Mouse (Mus musculus) left cerebral cortex, postnatal 10 days (tissue): ENCODE results near the gene Plcxd2. TPM values are rescaled to one million over a fixed set of nuclear protein-coding genes. Genes with fewer than 3 reads are reported as not detected.
A peak's percentile ranks its signal among the peaks of the same experiment; 100 is the strongest.

Source experiments
- DNase-seq, 2 experiments: peaks; one replicate each; pipeline ENCODE4 v3.0.0; 2021 to 2022; ENCODE audit warnings: low spot score in 2 of 2, mixed read lengths in 1 of 2; ENCODE audit errors: extremely low spot score in 1 of 2
- intact Hi-C: fragments of 180-260 bp; cut with DNase I; formaldehyde crosslinking; loops from one replicate; pipeline ENCODE4 v1.15.1; 2025
- total RNA-seq, 2 experiments: library from RNA; stranded (reverse); gene quantifications; 2 replicates each; pipeline ENCODE4 v1.2.3; 2021

Gene Plcxd2
- total RNA-seq, 2 experiments from 2014 or later: 105 to 117 TPM

DNA sequence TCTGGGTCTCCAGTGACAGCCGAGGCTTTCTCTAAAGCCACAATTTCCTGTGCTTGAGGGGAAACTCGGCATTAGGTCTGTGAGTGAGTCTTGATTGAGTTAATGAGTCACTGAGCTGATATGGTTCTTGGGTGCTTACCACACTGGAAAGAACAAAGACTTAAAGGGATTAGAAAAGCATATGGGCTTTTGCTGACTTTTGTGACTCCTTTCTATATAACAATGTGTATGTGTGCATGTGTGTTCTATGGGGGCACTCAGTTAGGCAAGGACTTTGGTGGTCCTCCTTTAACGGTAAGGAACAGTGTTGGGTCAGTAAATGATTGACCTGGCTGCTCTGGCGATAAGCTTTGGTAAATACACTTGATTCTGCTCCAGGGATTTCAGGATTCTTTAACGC is 57.5 kb downstream of the Plcxd2 start:
- no peak for DNase-seq
- intact Hi-C loops: no loop called here

DNA sequence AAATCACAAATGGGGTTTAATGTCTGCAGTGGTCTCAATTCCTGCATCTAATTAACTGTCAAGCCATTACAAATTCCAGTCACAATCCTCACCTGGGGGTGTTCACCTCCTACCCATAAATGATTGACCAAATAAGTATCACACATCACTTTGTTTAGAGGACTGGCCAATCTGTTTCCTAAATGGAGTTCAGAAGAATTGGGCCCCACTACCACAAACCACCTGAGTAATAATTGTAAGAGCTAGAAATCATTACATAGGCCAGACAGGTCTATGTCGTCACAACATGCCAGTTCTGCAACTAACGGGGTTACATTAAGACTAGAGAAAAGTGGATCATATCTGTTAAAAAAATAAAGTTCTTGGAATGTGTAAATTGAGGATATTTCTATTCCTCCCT is 58.0 kb downstream of the Plcxd2 start:
- no peak for DNase-seq
- intact Hi-C loops: no loop called here

DNA sequence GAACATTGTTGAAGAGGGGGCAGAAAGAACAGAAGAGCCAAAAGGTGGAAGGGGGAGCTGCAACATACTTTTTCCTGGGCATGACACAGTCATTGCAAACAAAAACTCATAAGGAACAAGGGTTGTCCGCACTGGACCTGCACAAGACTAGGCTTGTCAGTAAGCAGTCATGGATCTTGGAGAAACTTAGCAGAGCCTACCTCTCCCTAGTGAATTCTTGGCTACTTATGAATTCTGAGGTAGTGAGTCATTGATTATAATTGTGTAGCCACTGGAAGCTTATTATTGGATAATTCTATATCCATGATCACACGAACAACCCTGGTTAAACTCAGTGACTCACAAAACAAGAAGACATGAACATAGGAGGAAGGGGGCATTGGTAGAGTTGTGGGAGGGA is 63.7 kb downstream of the Plcxd2 start:
- intact Hi-C loops: no loop called here

DNA sequence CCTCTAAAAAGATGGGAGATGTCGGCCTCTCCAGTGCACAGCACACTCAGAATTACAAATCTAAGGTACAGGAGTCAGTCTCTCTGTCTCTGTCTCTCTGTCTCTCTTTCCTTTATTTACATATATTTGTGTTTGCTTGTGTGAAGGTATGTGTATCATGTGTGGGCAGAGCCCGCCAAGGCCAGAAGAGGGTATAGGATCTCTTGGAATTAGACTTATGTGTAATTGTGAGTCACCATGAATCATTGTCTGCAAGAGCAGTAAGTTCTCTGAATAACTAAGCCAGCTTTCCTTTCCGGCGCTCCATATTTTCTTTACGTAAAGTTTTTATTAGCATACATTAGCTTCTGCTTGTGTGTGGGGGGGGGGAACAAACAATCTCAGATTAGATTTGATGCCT is 64.4 kb downstream of the Plcxd2 start:
- no peak for DNase-seq
- intact Hi-C loops: no loop called here

More for the DNA sequence above, 63.7 kb downstream of the Plcxd2 start:
- no peak for DNase-seq

DNA sequence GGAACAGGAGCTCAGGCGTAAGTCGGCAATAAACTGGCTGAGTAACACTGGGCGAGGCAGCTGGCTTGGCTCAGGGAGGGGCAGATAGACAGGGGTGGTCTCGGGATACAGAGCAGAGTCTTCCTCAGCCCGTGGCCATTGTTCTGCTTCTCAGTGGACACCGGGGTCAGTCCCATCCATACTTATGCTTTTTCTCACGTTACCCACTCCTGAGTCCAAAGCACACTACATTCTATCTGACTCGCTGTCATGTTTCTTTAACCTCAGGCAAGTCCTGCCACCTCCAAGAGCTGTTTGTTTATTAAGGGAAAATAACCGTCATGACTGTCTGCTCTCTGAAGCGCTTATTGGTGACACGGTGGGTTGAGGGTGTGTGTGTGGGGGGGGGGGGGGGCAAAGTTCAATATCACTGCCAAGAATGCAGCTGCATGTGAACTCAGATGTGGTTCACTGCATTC is 64.8 kb downstream of the Plcxd2 start:
- intact Hi-C loops: no loop called here

DNA sequence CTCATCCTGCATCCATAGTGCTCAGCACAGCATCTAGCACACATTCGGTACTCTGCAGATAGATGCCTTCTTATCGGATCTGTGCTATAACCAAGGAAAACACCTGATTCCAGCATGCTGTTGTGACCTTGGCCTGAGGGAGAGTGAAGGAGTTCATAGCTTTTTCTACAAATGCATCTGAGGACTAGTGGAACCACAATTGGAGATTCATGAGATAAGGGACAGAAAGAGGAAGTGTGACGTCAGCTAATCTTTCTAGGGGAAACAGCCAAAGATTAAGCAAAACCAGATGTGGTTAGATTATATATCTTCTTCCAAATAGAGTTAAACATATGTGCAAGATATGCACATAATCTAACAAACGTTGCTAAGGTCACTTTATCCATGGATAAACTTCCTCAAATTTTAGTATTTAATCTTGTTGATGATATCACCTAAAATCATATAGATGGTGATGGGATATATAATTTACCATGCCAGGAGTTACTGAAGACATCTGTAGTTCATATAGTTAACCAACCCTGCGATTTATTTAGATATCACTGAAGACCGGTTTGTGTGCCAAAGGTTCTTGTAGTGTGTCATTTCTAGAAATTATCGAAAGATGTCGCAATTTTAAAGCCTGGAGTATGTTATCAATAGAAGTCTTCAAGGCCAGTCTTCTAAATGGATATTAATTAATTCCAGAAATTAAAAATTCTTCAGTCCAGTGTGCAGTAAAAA is 67.7 kb downstream of the Plcxd2 start:
- intact Hi-C loops: no loop called here
- DNase-seq: no peak

More for the DNA sequence above, 64.8 kb downstream of the Plcxd2 start:
- DNase-seq: no peak

DNA sequence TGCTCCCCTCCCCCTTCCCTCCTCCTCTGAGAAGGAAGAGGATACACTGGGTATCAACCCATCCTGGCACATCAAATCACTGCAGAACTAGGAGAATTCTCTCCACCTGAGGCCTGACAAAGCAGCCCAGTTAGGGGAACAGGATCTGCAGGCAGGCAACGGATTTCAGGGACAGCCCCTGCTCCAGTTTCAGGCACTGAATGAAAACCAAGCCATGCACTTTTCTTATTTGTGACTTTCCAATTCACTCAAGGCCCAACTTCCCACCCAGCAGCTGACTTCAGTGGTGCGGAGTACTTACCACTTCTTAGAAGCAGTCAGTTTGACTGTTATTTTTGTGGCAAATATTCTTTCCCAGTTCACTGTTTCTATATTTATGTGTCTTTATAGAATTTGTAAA is 69.3 kb downstream of the Plcxd2 start:
- no peak for DNase-seq
- intact Hi-C loops: no loop called here

DNA sequence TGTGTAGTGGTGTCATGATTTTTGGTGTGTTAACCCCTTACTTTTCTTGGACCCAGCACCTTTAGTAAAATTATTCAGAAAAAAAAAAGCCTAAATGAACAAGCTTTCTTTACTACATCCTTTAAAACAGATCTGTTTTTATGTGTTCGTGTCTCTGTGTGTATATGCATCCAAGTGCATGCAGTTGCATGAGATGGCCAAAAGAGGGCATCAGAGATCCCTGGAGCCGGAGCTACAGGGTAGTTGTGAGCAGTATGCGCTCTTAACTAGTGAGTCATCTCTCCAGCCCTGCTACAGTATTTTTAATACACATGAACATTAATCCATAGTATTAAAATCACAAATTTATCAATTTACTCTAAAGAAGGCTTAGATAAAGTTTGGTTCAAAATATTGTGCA is 70.6 kb downstream of the Plcxd2 start:
- DNase-seq: no peak
- intact Hi-C loops: no loop called here

DNA sequence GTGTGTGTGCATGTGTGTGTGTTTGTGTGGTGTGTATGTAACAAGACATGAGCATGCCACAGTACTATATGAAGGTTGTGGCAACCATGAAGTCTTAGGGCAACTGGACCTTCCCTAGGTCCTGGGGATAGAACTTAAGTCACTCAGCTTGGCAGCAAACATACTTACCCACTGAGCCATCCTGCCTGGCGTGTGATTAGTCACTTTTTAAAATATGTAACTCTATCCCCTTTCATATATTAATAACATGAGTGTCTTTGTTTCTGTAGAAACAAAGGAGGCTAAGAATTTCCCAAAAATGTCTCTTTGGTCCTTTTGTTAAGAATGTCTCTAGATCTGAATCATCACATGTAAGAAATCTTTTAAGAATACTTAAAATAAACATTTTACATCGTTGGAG is 72.6 kb downstream of the Plcxd2 start:
- intact Hi-C loops: no loop called here
- DNase-seq: no peak

DNA sequence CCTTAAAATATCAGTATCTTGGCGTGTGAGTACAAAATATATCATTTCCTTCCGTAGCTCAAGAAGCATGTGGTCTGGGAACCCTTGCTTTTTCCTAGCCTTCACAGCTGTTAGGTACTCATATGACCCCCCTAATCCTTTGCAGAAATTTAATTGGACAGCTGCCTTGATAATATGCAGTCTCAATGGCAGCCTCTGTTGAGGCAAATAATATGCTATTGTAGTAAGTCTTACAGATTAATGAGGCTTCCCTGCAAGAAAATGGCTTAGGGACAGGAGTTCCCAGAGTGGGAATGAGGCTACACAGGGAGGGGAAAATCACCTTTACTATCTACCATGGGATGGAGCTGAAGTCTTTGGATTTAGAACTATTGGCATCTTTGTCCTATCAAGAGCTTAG is 73.5 kb downstream of the Plcxd2 start:
- intact Hi-C loops: no loop called here
- DNase-seq: no peak

DNA sequence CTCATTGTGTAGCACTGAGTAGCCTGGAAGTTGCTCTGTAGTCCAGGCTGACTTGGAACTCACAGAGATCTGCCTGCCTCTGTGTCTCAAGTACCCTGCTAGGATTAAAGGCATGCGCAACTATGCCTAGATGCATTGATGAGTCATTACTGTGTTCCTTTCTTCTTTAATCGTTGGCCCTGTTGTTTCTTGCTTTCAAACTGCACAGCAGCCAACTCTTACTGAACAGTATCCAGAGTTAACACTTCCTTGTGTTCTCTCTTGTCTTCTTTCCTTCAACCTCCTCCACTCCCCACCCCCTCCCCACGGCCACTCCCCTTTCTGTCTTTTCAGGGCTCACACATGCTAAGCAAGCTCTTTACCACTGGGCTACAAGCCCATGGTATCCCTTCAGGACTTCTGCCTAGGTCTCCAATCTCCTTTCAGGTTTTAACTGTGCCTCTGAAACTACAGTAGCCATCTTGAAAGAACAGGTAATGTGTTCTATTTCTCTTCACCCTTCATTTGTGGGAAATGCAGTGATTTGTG is 74.0 kb downstream of the Plcxd2 start:
- no peak for DNase-seq
- intact Hi-C loops: no loop called here

DNA sequence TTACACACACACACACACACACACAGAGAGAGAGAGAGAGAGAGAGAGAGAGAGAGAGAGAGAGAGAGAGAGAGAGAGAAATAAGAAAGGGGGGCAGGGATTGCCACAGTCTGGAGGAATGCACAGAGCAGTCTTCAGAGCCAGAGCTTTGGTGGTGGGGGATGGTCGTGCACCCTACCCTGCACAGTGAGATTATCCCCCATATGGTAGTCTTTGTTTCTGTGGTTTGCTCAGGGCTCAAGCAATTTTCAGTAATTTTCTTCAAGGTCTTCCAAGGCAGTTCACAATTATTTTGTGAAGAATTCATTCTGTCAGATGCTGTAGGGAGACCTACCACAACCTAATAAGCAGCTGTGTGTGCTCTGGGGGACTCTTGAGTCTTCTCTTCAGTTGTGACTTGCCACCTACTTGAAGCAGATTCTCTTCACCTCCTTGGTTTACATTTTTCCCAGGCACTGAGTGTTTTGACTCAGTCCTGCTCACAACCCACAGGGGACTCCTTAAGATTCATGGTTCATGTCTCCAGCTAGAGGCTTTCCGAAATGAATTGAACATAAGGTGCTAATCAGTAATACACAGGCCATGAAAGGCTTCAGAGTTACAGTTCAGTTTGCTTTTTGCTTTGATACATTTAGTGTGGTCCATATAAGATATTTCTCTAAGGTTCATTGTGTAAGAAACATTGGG is 75.2 kb downstream of the Plcxd2 start:
- intact Hi-C loops: no loop called here
- no peak for DNase-seq

DNA sequence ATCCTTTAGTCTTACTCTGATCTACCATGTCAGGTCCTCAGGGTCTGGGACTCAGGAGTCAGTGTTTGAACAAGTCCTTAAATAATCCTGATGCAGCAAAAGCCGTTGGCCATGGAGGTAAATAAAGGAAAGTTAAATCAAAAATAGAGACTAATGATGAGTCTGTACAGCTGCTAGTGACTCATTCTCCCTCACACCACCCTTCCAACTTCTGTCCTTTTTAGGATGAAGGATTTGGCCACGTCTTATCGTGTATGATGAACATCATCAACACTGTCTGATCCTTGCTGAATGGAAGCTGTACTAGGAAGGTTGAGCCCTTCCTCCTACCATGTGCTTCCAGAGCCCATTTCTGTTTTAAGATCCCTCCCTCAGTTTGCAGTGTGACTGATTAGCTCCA is 79.7 kb downstream of the Plcxd2 start:
- intact Hi-C loops: no loop called here
- no peak for DNase-seq

DNA sequence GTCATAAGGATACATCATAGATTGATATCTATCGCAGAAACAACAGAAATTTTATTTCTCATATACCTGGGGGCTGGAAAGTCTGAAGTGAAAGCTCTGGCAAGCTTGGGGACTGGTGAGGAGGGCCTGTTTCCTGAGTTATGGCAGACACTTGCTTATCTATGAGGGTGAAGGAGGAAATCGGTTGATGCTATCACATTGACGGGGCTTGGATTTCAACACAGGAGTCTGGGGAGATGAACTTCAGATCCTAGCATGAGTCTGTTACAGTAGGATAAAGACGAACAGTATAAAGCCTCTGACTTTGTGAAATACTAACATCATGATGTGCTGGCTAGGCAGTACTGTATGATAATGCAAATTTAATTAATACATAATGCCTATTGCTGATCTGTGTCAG is 81.9 kb downstream of the Plcxd2 start:
- intact Hi-C loops: no loop called here
- no peak for DNase-seq

DNA sequence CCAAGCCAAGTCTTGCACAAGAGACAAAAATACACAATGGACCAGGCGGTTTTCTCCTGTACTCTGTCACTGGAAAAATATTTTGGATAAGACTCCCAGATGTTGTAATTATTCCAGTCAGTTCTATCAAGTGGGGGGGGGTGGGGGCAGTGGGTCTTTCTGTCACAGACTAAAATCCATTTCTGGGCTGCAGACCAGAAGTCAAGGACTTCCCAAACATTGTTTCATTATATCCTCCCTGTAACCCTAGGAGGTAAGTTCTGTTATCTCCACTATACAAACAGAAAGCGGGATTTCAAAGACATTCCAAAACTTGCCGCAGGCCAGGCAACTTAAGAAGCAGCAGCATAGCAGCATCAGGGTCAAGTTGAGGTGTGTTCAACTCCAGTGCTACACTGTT is 82.4 kb downstream of the Plcxd2 start:
- intact Hi-C loops: no loop called here

DNA sequence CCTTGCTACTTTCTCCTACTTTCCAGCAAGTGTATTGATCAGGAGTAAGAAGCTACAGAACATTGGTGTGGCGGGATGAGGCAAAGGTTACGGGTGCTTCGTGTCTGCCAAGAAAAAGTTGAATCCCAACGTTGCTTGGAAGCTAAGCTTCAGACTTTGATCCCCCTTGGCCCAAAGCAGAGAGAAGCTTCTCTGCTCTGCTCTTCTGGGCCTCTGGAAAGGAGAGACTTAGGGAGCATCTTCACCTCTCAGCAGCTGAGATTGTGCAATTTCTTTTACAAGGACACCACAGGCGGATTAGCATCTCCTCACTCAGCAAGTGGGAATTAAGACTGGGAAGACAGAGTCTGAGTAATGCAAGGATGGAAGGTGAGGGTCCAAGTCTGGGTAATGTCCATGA is 83.1 kb downstream of the Plcxd2 start:
- no peak for DNase-seq
- intact Hi-C loops: no loop called here

More for the DNA sequence above, 82.4 kb downstream of the Plcxd2 start:
- DNase-seq: no peak

DNA sequence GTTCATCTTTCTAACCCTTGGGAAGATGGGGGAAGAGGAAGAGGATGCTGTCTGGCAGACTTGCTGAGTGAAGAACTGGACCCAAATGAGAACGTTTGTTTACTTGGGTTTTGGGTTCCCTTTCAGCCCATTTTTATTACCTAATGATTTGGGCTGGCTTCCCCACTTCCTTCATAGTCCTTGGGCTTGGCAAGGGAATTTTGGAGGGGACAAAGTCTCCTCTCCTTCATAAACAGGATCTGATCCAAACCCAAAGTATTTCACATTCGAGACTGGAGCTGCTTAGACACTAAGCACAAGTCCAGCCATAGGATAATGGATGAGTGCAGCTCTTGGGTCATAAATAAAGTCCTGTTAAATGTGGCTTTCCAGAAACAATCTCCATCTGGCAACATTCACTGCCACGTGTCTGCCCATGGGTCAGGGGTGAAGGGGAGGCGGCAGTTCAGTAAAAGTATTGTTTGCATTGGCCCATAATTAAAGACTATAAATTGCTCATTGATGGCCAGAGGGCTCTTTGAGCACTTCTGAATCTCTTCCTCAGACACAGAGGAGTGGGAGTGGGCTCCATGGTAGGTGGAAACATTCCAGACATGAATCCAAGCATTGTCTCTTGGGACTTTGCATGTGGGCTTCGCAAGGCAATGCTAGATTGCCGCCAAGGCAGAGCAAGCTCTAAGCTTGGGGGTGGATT is 86.1 kb downstream of the Plcxd2 start:
- DNase-seq: no peak
- intact Hi-C loops: no loop called here

DNA sequence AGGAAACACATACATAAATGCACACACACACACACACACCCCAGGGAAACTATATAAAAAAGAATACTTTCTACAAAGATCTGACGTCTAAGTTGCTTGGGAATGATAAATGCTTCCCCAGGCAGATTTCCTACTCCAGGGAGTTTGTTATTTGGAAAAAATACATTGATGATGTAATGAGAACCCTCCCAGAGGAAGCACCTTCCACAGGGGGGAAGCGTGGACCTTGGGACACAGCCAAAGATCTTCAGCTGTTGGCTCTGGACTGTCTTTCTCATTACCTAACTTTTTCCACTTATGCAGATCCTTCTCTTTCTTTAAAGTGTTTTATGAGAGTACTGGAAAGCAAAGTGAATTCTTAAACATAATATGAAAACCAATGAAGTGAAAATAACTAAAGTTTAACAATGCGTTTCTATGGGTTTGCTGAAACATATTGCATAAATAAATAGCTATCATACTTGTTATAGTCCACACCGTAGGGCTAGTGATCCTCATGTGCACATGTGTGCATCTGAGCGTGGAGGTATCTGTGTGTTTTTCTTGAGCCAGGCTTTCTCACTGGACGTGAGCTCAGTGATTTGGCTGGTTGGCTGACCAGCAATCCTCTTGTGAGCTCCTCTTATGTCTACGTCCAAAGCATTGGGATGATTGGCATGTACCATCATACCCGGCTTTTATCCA is 87.3 kb downstream of the Plcxd2 start:
- intact Hi-C loops: no loop called here
- DNase-seq: peak in 1 of 2 experiments; percentile 61

DNA sequence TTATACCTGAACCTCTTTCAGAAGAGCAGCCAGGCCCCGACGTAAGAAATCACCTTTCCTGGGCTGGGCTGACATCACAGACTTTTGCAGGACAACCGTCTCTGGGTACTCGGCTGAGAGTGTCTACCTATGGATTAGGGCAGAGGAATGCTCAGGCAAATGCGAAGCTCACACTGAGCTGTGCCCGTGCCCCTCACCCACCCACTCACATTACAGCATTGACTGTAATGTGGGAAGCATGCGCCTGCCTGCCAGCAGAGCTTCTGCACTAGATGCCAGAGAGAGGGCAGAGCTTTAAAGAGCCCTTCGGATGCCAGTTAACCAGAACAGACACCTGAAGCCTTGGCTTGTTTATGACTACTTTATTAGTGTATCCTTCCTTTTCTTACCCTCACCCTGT is 90.4 kb downstream of the Plcxd2 start:
- intact Hi-C loops: no loop called here
- peak; percentile 7 to 28 for DNase-seq
